Mouse (Mus musculus) hindbrain, embryonic 12.5 days (tissue): ENCODE measurements around the gene Fanci. TPM values are rescaled to one million over a fixed set of nuclear protein-coding genes. Genes with fewer than 3 reads are reported as not detected.

Experiments
- ATAC-seq: fragments of 200-750 bp; cut with Nextera tagmentation; 2 replicates; pipeline ENCODE4 v1.8.0; 2017; ENCODE audit warnings: moderate TSS enrichment; ENCODE audit not compliant: low FRiP score
- H3K27ac ChIP-seq: fragments of 300-500 bp; sonication (generic); 2 replicates; pipeline ENCODE4 v1.5.1; 2016; ENCODE audit warnings: mild to moderate bottlenecking
- H3K27me3 ChIP-seq: fragments of 300-500 bp; sonication (generic); 2 replicates; pipeline ENCODE4 v1.6.1; 2016; ENCODE audit warnings: mild to moderate bottlenecking
- H3K36me3 ChIP-seq: fragments of 300-500 bp; sonication (generic); 2 replicates; pipeline ENCODE4 v1.6.1; 2016; ENCODE audit warnings: mild to moderate bottlenecking
- H3K4me1 ChIP-seq: fragments of 300-500 bp; sonication (generic); 2 replicates; pipeline ENCODE4 v1.6.1; 2016
- H3K4me2 ChIP-seq: fragments of 300-500 bp; sonication (generic); replicated peaks from 2 replicates; pipeline ENCODE4 v1.6.1; 2016; ENCODE audit warnings: mild to moderate bottlenecking
- H3K4me3 ChIP-seq: fragments of 300-500 bp; sonication (generic); 2 replicates; pipeline ENCODE4 v1.5.1; 2016; ENCODE audit warnings: mild to moderate bottlenecking
- H3K9ac ChIP-seq: fragments of 300-500 bp; sonication (generic); 2 replicates; pipeline ENCODE4 v1.6.1; 2016; ENCODE audit warnings: mild to moderate bottlenecking, moderate library complexity
- H3K9me3 ChIP-seq: fragments of 300-500 bp; sonication (generic); replicated peaks from 2 replicates; pipeline ENCODE4 v1.6.1; 2016; ENCODE audit warnings: mild to moderate bottlenecking
- WGBS: fragments of 180-500 bp; shearing (Covaris S2); methylation state at CpG from one replicate; pipeline ENCODE4 v1.1.7; 2016; 5-methylcytosine and 5-hydroxymethylcytosine counted together
- polyA plus RNA-seq: library from polyadenylated mRNA; unstranded; fragments of >200 nt; fragmentation: Nextera tagmentation; extraction: Ambion mirVana; gene quantifications from 2 replicates; pipeline ENCODE4 v1.2.1, GENCODE M21; 2016

The Fanci gene
- polyA plus RNA-seq, 1 experiment from 2014 or later: 10.0 TPM

DNA sequence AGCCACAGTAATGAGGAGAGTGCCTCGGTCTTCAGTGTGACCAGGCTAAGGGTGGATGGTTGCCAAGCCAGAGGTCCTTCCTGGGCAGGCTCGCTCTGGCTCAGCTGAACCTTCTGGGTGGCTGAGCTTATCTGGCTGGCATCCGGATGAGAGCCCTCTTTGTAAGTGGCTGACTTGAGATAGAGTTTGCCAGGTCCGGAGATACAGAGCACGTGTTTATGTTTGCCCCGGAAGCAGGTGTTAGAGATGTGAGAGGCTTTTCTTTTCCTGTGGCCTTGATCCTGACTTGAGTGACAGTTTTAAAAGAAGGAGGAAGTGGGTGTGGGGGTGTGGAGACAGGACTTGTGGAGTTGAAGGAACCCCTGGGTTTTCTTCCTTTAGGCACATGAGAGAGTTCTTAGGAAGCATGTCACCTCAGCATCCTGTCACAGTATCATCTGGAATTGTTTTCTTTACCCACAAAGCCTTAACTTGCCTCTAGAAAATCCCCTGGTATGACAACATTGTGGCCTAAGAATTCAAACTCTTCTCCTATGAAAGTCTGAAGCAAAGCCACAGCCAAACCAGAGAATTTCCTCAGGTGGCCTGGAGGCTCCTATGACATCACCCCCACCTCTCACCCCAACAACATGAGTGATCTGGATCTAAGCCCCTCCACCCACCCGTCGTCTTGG, 28.2 kb upstream of the Fanci start:
- H3K27ac ChIP-seq: no peak overlapping the region
- 81% methylated on average over 8 of the region's 8 CpGs for whole genome bisulfite sequencing

DNA sequence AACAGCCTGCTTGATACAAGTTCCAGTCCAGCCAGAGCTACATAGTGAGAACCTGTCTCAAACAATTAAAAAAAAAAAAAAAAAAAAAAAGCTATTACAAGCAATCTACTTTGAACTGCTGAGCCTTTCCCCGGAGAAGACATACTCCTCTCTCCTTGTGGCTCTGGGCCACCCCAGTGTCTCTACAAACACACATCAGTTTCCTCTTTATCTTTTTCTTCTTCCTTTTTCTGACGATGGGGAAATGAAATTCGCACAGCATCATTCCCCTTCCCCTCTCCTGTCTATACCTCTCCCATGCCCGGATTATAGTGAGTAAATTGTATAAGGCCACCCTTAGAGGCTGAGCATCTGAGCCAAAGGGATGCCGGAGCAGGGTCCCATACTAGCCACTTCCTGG, 23.1 kb upstream of the Fanci start:
- Histone ChIP-seq H3K36me3 (peaks cover 9% of the 10 kb centered on the region; the same call in 1 of the 2 replicates), H3K9me3 (no peaks in the 10 kb centered on the region), H3K9ac (no peak overlapping the region), H3K4me2 (no peak overlapping the region), H3K4me3 (no peak overlapping the region), H3K27me3 (no peaks in the 10 kb centered on the region), H3K27ac (no peak overlapping the region), H3K4me1 (peaks cover 2% of the 10 kb centered on the region; the same call in 1 of the 2 replicates)
- 80% methylated on average over 5 of the region's 5 CpGs for WGBS
- no peak for ATAC-seq

More for the DNA sequence above, 28.2 kb upstream of the Fanci start:
- Histone ChIP-seq H3K9me3 (no peaks in the 10 kb centered on the region), H3K27me3 (no peaks in the 10 kb centered on the region), H3K9ac (no peak overlapping the region), H3K4me3 (no peak overlapping the region), H3K36me3 (peaks cover 30% of the 10 kb centered on the region), H3K4me2 (no peak overlapping the region), H3K4me1 (peaks cover 33% of the 10 kb centered on the region)
- ATAC-seq: no peak

DNA sequence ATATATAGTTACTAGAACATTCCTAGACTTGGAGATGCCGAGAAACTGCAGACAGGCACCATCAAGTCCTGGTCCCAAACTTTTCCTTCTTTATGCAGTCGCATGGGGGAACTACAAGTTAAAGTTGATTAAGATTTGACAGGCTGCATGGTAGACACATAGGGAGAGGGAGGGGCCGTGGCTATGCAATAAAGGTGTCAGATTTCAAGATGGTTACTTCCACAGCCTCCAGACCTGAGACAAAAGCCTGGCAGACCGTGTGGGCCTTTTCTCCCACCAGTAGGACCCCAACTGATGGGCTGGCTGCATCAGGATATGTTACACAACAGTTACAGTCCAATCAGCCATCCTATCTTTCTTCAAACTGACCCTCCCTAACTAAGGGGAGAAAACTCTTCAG, 22.3 kb upstream of the Fanci start:
- no peaks in the 10 kb centered on the region for H3K4me1 ChIP-seq
- ATAC-seq: no peak
- H3K4me2 ChIP-seq: no peak overlapping the region
- no peak overlapping the region for H3K27ac ChIP-seq
- no peaks in the 10 kb centered on the region for H3K9me3 ChIP-seq
- H3K27me3 ChIP-seq: no peaks in the 10 kb centered on the region
- 44% methylated on average over 4 of the region's 4 CpGs for WGBS
- H3K4me3 ChIP-seq: no peak overlapping the region
- H3K36me3 ChIP-seq: peaks cover 9% of the 10 kb centered on the region; the same call in 1 of the 2 replicates
- no peak overlapping the region for H3K9ac ChIP-seq

GRCm38 (mm10) chr7:79371321-79371879, 20.3 kb upstream of the Fanci start:
- Histone ChIP-seq H3K36me3 (peaks cover under 1% of the 10 kb centered on the region; the same call in 1 of the 2 replicates), H3K27ac (no peak overlapping the region), H3K4me1 (no peaks in the 10 kb centered on the region), H3K4me3 (no peak overlapping the region), H3K4me2 (no peak overlapping the region), H3K9ac (no peak overlapping the region), H3K27me3 (no peaks in the 10 kb centered on the region), H3K9me3 (no peaks in the 10 kb centered on the region)
- peak; percentile 63; the same call in 1 of the 2 replicates for ATAC-seq
- 49% methylated on average over 10 of the region's 10 CpGs for WGBS

- H3K9me3 ChIP-seq: no peaks in the 10 kb centered on the region
- no peak overlapping the region for H3K4me3 ChIP-seq
- ATAC-seq: no peak
- H3K27ac ChIP-seq: no peak overlapping the region
- H3K36me3 ChIP-seq: no peaks in the 10 kb centered on the region
- no peak overlapping the region for H3K9ac ChIP-seq
- H3K4me2 ChIP-seq: no peak overlapping the region
- H3K27me3 ChIP-seq: no peaks in the 10 kb centered on the region
- H3K4me1 ChIP-seq: no peaks in the 10 kb centered on the region
Measured at GRCm38 (mm10) chr7:79374017-79374416, 17.7 kb upstream of the Fanci start.

DNA sequence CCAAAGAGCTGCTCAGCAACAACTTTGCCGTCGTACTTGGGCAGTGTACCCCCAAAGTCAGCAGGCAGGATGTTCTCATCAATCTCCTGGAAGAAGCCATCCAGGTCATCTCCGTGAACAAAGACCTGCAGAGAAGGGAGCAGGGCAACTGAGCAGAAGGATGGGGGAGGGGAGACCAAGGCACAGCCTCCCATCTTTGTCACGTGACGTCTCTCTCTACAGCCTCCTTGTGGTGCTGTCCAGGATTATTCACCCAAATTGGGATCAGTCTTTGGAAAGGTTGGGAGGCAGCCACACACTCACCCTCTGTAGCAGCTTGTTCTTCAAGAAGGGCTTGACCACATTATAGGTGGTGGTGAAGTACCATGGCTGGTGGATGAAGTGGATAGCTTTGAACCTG, 16.1 kb upstream of the Fanci start:
- H3K4me3 ChIP-seq: no peak overlapping the region
- H3K4me2 ChIP-seq: no peak overlapping the region
- H3K9ac ChIP-seq: no peak overlapping the region
- ATAC-seq: no peak
- no peaks in the 10 kb centered on the region for H3K4me1 ChIP-seq
- H3K36me3 ChIP-seq: no peaks in the 10 kb centered on the region
- 72% methylated on average over 5 of the region's 5 CpGs for WGBS
- H3K9me3 ChIP-seq: no peaks in the 10 kb centered on the region
- H3K27me3 ChIP-seq: no peaks in the 10 kb centered on the region
- no peak overlapping the region for H3K27ac ChIP-seq

DNA sequence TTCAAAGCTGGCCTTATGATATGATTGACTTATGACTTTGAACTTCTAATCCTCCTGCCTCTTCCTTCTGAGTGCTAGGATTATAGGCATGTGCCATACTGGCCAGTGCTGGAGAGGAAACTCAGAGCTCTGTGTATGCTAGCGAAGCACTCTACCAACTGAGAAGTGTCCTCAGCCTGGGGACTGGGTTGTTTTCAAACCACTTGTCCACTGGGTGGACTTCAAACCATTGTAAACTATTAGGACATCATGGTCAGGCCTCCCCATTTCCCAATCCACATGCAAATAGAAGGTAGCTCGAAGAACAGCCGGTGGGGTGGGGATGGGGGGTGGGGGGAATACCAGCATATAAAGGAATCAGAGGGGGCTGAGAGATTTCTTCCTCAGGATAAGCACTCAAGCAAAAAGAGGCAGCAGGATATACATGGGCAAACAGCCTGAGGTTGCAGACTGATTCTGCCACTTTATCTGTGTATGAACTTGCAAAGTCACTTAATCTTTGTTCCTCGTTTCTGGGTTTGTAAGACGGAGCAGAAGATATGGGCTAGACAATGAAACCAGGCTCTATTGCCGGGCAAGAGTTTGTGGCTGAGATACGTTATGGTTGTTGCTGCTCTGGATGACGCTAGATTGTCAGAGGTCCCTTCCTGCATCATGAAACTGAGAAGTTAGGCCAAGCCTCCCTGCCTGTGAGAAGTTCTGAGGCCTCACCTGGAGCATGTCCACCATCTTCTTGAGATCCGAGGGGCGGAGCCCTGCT, 15.0 kb upstream of the Fanci start:
- no peaks in the 10 kb centered on the region for H3K36me3 ChIP-seq
- no peaks in the 10 kb centered on the region for H3K9me3 ChIP-seq
- 89% methylated on average over 10 of the region's 10 CpGs for WGBS

GRCm38 (mm10) chr7:79386422-79387133, 5.2 kb upstream of the Fanci start, which contains the start of gene Rlbp1:
TSS of gene Rlbp1 (minus strand) at chr7:79387048.
- H3K27ac ChIP-seq: peak within 1 kb of the TSS; percentile 55
- H3K27me3 ChIP-seq: no peaks in the 10 kb centered on the region
- no peaks in the 10 kb centered on the region for H3K36me3 ChIP-seq
- H3K9me3 ChIP-seq: no peaks in the 10 kb centered on the region
- H3K4me1 ChIP-seq: peaks cover 17% of the 10 kb centered on the region
- 61% methylated on average over 16 of the region's 16 CpGs for WGBS
- H3K4me2 ChIP-seq: no peak within 1 kb of the TSS
- H3K4me3 ChIP-seq: no peak within 1 kb of the TSS
- no peak within 1 kb of the TSS for H3K9ac ChIP-seq
- ATAC-seq: peak; percentile 69; the same call in 1 of the 2 replicates

More for the DNA sequence above, 15.0 kb upstream of the Fanci start:
- Histone ChIP-seq H3K4me2 (no peak overlapping the region), H3K4me3 (no peak overlapping the region), H3K4me1 (no peaks in the 10 kb centered on the region), H3K27ac (no peak overlapping the region), H3K27me3 (no peaks in the 10 kb centered on the region), H3K9ac (no peak overlapping the region)
- ATAC-seq: no peak

DNA sequence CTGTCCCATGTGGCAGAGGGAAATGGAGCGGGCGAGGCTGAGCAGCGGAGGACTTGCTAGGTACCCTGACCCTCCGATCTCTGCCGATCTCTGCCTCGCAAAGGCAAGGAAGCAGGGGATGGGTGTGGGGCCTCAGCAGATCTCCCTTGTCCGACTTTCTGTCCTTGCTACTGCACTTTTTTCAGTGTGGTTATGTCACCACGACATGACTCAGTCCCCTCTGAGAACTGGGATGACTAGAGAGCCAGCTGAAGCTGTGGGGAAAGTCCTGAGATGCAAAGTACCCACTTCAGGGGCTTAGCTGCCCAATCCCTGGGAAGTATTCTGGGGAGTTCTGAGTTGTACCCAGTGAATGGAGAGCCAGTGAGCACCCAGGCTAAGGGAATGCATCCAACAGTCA, 4.6 kb upstream of the Fanci start:
- Histone ChIP-seq H3K27ac (peak overlapping the region; percentile 55; the same call in 1 of the 2 replicates), H3K4me2 (no peak overlapping the region), H3K4me3 (no peak overlapping the region), H3K4me1 (peaks cover 20% of the 10 kb centered on the region), H3K36me3 (no peaks in the 10 kb centered on the region), H3K9me3 (no peaks in the 10 kb centered on the region), H3K27me3 (no peaks in the 10 kb centered on the region), H3K9ac (no peak overlapping the region)
- WGBS: 72% methylated on average over 8 of the region's 8 CpGs
- ATAC-seq: no peak

- Histone ChIP-seq H3K4me3 (no peak overlapping the region), H3K36me3 (no peaks in the 10 kb centered on the region), H3K27ac (0 out of 2 replicates have a peak overlapping the region, but pooled peaks have one; percentile 4), H3K9ac (no peak overlapping the region), H3K4me2 (no peak overlapping the region), H3K9me3 (no peaks in the 10 kb centered on the region), H3K4me1 (peaks cover 26% of the 10 kb centered on the region), H3K27me3 (no peaks in the 10 kb centered on the region)
- WGBS: 69% methylated on average over 7 of the region's 7 CpGs
- ATAC-seq: no peak
Measured at GRCm38 (mm10) chr7:79387991-79388390, 3.7 kb upstream of the Fanci start.

GRCm38 (mm10) chr7:79388671-79389206, 3.0 kb upstream of the Fanci start:
- no peak overlapping the region for H3K9ac ChIP-seq
- H3K27ac ChIP-seq: no peak overlapping the region; the same call in 1 of the 2 replicates
- 64% methylated on average over 7 of the region's 7 CpGs for WGBS
- H3K4me1 ChIP-seq: peaks cover 28% of the 10 kb centered on the region
- ATAC-seq: no peak
- no peaks in the 10 kb centered on the region for H3K36me3 ChIP-seq
- H3K9me3 ChIP-seq: no peaks in the 10 kb centered on the region
- no peak overlapping the region for H3K4me3 ChIP-seq
- H3K27me3 ChIP-seq: no peaks in the 10 kb centered on the region
- H3K4me2 ChIP-seq: no peak overlapping the region
